Mouse (Mus musculus) common myeloid progenitor, adult 5-6 weeks (primary cell): ENCODE results near the gene Mrpl9. TPM values are rescaled to one million over a fixed set of nuclear protein-coding genes. Genes with fewer than 3 reads are reported as not detected.

ENCODE experiments used
- total RNA-seq: library from RNA; stranded (forward); fragments of 200-1000, 187-1606 nt; gene quantifications from 2 replicates; pipeline ENCODE4 v1.2.3, GENCODE M21; 2017

The Mrpl9 gene
- total RNA-seq, 1 experiment from 2014 or later: 77.6 TPM

Other genes starting within 250 kb of the Mrpl9 start
- not detected in 2 replicates for gene Gm5286, start 246.6 kb upstream of the Mrpl9 start, total RNA-seq
- not detected in 2 replicates for gene Gm4778, start 179.3 kb upstream of the Mrpl9 start, total RNA-seq
- 4.3 and 4.5 TPM in 2 replicates for gene Them4, start 133.2 kb upstream of the Mrpl9 start, total RNA-seq
- gene Them5, start 101.2 kb upstream of the Mrpl9 start, total RNA-seq: not detected in 2 replicates
- gene C2cd4d, start 80.9 kb upstream of the Mrpl9 start, total RNA-seq: not detected in 2 replicates
- not detected in 2 replicates for gene Rorc, start 70.5 kb upstream of the Mrpl9 start, total RNA-seq
- gene Lingo4, start 44.8 kb upstream of the Mrpl9 start, total RNA-seq: not detected in 2 replicates
- 10.8 and 14.7 TPM in 2 replicates for gene Tdrkh, start 30.0 kb upstream of the Mrpl9 start, total RNA-seq
- gene Oaz3, start 597 bp downstream of the Mrpl9 start, total RNA-seq: not detected in 2 replicates
- not detected in 2 replicates for gene Celf3, start 35.0 kb downstream of the Mrpl9 start, total RNA-seq
- not detected in 2 replicates for gene Riiad1, start 37.0 kb downstream of the Mrpl9 start, total RNA-seq
- 24.8 and 26.5 TPM in 2 replicates for gene Snx27, start 139.4 kb downstream of the Mrpl9 start, total RNA-seq
- not detected in 2 replicates for gene Gm10972, start 199.8 kb downstream of the Mrpl9 start, total RNA-seq
- 5.6 and 5.7 TPM in 2 replicates for gene Tuft1, start 215.6 kb downstream of the Mrpl9 start, total RNA-seq